Mouse (Mus musculus) liver, adult 2 months (tissue): Measurements from ENCODE around the gene Sept9. TPM values are rescaled to one million over a fixed set of nuclear protein-coding genes. Genes with fewer than 3 reads are reported as not detected.

Experiments used
- DNase-seq: peaks from one replicate; pipeline ENCODE4 v3.0.0-alpha.2; 2011; ENCODE audit warnings: low read depth, low spot score; ENCODE audit errors: extremely low read depth
- H3K27ac ChIP-seq: fragments of 200-500 bp; replicated peaks from 2 replicates; pipeline ENCODE4 v1.5.1; 2012; ENCODE audit warnings: low read depth, mild to moderate bottlenecking, control low read depth, inconsistent platforms, low read length; ENCODE audit not compliant: insufficient read depth
- H3K27me3 ChIP-seq: fragments of 200-500 bp; 2 replicates; pipeline ENCODE4 v1.6.1; 2012; ENCODE audit warnings: mild to moderate bottlenecking, moderate library complexity, low read length, inconsistent platforms; ENCODE audit not compliant: control insufficient read depth, insufficient read depth
- H3K36me3 ChIP-seq: fragments of 200-500 bp; 2 replicates; pipeline ENCODE4 v1.6.1; 2012; ENCODE audit warnings: low read length, inconsistent platforms; ENCODE audit not compliant: control insufficient read depth, insufficient read depth
- H3K4me1 ChIP-seq: fragments of 200-500 bp; 2 replicates; pipeline ENCODE4 v1.6.1; 2011; ENCODE audit warnings: low read length; ENCODE audit not compliant: control insufficient read depth, insufficient read depth
- H3K4me3 ChIP-seq: fragments of 200-500 bp; 2 replicates; pipeline ENCODE4 v1.5.1; 2011; ENCODE audit warnings: low read depth, mild to moderate bottlenecking, control low read depth, low read length, moderate library complexity; ENCODE audit not compliant: insufficient read depth
- H3K79me2 ChIP-seq: fragments of 200-500 bp; 2 replicates; pipeline ENCODE4 v1.6.1; 2012; ENCODE audit warnings: inconsistent platforms, mild to moderate bottlenecking, low read length, moderate library complexity; ENCODE audit not compliant: control insufficient read depth, insufficient read depth
- H3K9ac ChIP-seq: fragments of 200-500 bp; 2 replicates; pipeline ENCODE4 v1.6.1; 2012; ENCODE audit warnings: low read depth, mild to moderate bottlenecking, control low read depth, inconsistent platforms, low read length
- CTCF ChIP-seq: fragments of 200-500 bp; IDR thresholded peaks from 2 replicates; pipeline ENCODE4 v1.5.1; 2011; ENCODE audit warnings: low read depth, low read length, control low read depth
- POLR2A ChIP-seq: fragments of 200-500 bp; IDR thresholded peaks from 2 replicates; pipeline ENCODE4 v1.6.1; 2011; ENCODE audit warnings: low read length, control low read depth; ENCODE audit not compliant: insufficient read depth; ENCODE audit errors: extremely low read depth
- WGBS: fragments of 180-500 bp; shearing (Covaris S2); methylation state at CpG from one replicate; pipeline ENCODE4 v1.1.7; 2018; 5-methylcytosine and 5-hydroxymethylcytosine counted together
- polyA plus RNA-seq: library from polyadenylated mRNA; depleted of rRNA; stranded (reverse); fragments of >200 nt; gene quantifications from 2 replicates; pipeline ENCODE4 v1.2.3, GENCODE M21; 2012
- total RNA-seq: library from RNA; depleted of rRNA; stranded (reverse); fragments of >200 nt; gene quantifications from 2 replicates; pipeline ENCODE4 v1.2.3, GENCODE M21; 2014

The Sept9 gene
- total and polyA plus RNA-seq, 2 experiments = 18.8 to 21.2 TPM

- DNase-seq = no peak
- Histone ChIP-seq H3K4me3 (no peak overlapping the region), H3K4me1 (peaks cover 21% of the 10 kb centered on the region), H3K27ac (peak overlapping the region; percentile 31; the same call in 1 of the 2 replicates), H3K9ac (peak overlapping the region; percentile 30; the same call in 1 of the 2 replicates), H3K36me3 (no peaks in the 10 kb centered on the region), H3K27me3 (no peaks in the 10 kb centered on the region), H3K79me2 (peaks cover 65% of the 10 kb centered on the region)
- WGBS = 57% methylated on average over 14 of the region's 14 CpGs
- no peak for TF ChIP-seq POLR2A
- no peak for TF ChIP-seq CTCF
Measured at GRCm38 (mm10) chr11:117296500-117297189, 97.2 kb downstream of the Sept9 start.

GRCm38 (mm10) chr11:117297190-117297829, 97.8 kb downstream of the Sept9 start:
- Histone ChIP-seq H3K4me3 (no peak overlapping the region), H3K27ac (peak overlapping the region; percentile 31; the same call in 1 of the 2 replicates), H3K36me3 (no peaks in the 10 kb centered on the region), H3K9ac (no peak overlapping the region), H3K4me1 (peaks cover 21% of the 10 kb centered on the region), H3K79me2 (peaks cover 62% of the 10 kb centered on the region), H3K27me3 (no peaks in the 10 kb centered on the region)
- TF ChIP-seq CTCF (no peak), POLR2A (no peak)
- WGBS = 78% methylated on average over 3 of the region's 3 CpGs
- DNase-seq = peak; percentile 74

GRCm38 (mm10) chr11:117299741-117300140, 100.3 kb downstream of the Sept9 start:
- H3K79me2 ChIP-seq = peaks cover 72% of the 10 kb centered on the region
- peaks cover 21% of the 10 kb centered on the region for H3K4me1 ChIP-seq
- H3K36me3 ChIP-seq = 0 out of 2 replicates have a peak, but pooled peaks cover 2% of the 10 kb centered on the region
- no peaks in the 10 kb centered on the region for H3K27me3 ChIP-seq
- 55% methylated on average over 6 of the region's 6 CpGs for WGBS
- no peak for TF ChIP-seq POLR2A
- TF ChIP-seq CTCF = no peak
- DNase-seq = peak; percentile 75
- H3K27ac ChIP-seq = no peak overlapping the region
- no peak overlapping the region for H3K9ac ChIP-seq
- H3K4me3 ChIP-seq = no peak overlapping the region

GRCm38 (mm10) chr11:117300809-117301208, 101.3 kb downstream of the Sept9 start:
- Histone ChIP-seq H3K27me3 (no peaks in the 10 kb centered on the region), H3K4me3 (no peak overlapping the region), H3K79me2 (peaks cover 66% of the 10 kb centered on the region), H3K4me1 (peaks cover 18% of the 10 kb centered on the region), H3K27ac (no peak overlapping the region), H3K36me3 (0 out of 2 replicates have a peak, but pooled peaks cover 2% of the 10 kb centered on the region), H3K9ac (no peak overlapping the region)
- 92% methylated on average over 4 of the region's 4 CpGs for WGBS
- DNase-seq = no peak
- TF ChIP-seq POLR2A (no peak), CTCF (peak; percentile 72)

- H3K4me3 ChIP-seq = no peak overlapping the region
- H3K27ac ChIP-seq = no peak overlapping the region
- no peaks in the 10 kb centered on the region for H3K27me3 ChIP-seq
- H3K4me1 ChIP-seq = peaks cover 15% of the 10 kb centered on the region
- H3K36me3 ChIP-seq = 0 out of 2 replicates have a peak, but pooled peaks cover 2% of the 10 kb centered on the region
- H3K79me2 ChIP-seq = peaks cover 69% of the 10 kb centered on the region
- TF ChIP-seq POLR2A (no peak), CTCF (no peak)
- no peak for DNase-seq
- H3K9ac ChIP-seq = no peak overlapping the region
- WGBS = 74% methylated on average over 6 of the region's 6 CpGs
Measured at GRCm38 (mm10) chr11:117301716-117302115, 102.3 kb downstream of the Sept9 start.

- H3K27ac ChIP-seq = no peak overlapping the region
- no peak for TF ChIP-seq POLR2A
- no peak for TF ChIP-seq CTCF
- DNase-seq = no peak
- H3K4me3 ChIP-seq = no peak overlapping the region
- H3K36me3 ChIP-seq = 0 out of 2 replicates have a peak, but pooled peaks cover 2% of the 10 kb centered on the region
- H3K9ac ChIP-seq = no peak overlapping the region
- H3K79me2 ChIP-seq = peaks cover 69% of the 10 kb centered on the region
- WGBS = 89% methylated on average over 5 of the region's 5 CpGs
- no peaks in the 10 kb centered on the region for H3K27me3 ChIP-seq
- H3K4me1 ChIP-seq = peaks cover 14% of the 10 kb centered on the region
Measured at GRCm38 (mm10) chr11:117302371-117302770, 102.9 kb downstream of the Sept9 start.
